Mouse (Mus musculus): ENCODE data around the gene Olfr1276. TPM values are rescaled to one million over a fixed set of nuclear protein-coding genes. Genes with fewer than 3 reads are reported as not detected.

The Olfr1276 gene
- polyA plus RNA-seq (2014; fragmentation: Illumina TruSeq; extraction: RNeasy Lipid Tissue Mini Kit (QIAGEN cat#74804); ENCODE audit: low read depth, low replicate concordance) = not detected

GRCm38 (mm10) chr2:111254216-111254615 lies at the start of gene Olfr1276:
Olfr1276 (plus strand) TSS chr2:111254516.

GRCm38 (mm10) chr2:111229502-111229901 lies 24.8 kb upstream of the Olfr1276 start, which contains the start of gene 4930430A15Rik:
4930430A15Rik (minus strand) TSS chr2:111229602.

GRCm38 (mm10) chr2:111235186-111235585 lies 19.1 kb upstream of the Olfr1276 start, which contains the start of gene Olfr1275:
Olfr1275 (minus strand) TSS chr2:111235286.

GRCm38 (mm10) chr2:111274006-111274405 lies 19.7 kb downstream of the Olfr1276 start, which contains the start of gene Olfr1277:
Olfr1277 (minus strand) TSS chr2:111274106.

GRCm38 (mm10) chr2:111289836-111290235 lies 35.5 kb downstream of the Olfr1276 start, which contains the start of gene Olfr1278:
Olfr1278 (plus strand) TSS chr2:111290136.

GRCm38 (mm10) chr2:111300374-111300773 lies 46.1 kb downstream of the Olfr1276 start, which contains the start of gene Olfr1279:
Olfr1279 (plus strand) TSS chr2:111300635.

Other genes with a start within 250 kb of the Olfr1276 start
- not detected for gene Gm13941, start 148.5 kb upstream of the Olfr1276 start, polyA plus RNA-seq (2014; fragmentation: Illumina TruSeq; extraction: RNeasy Lipid Tissue Mini Kit (QIAGEN cat#74804); ENCODE audit: low read depth, low replicate concordance)
- gene Gm15130, start 101.6 kb upstream of the Olfr1276 start, polyA plus RNA-seq (2014; fragmentation: Illumina TruSeq; extraction: RNeasy Lipid Tissue Mini Kit (QIAGEN cat#74804); ENCODE audit: low read depth, low replicate concordance) = not detected
- gene 4930430A15Rik, start 24.9 kb upstream of the Olfr1276 start, polyA plus RNA-seq (2014; fragmentation: Illumina TruSeq; extraction: RNeasy Lipid Tissue Mini Kit (QIAGEN cat#74804); ENCODE audit: low read depth, low replicate concordance) = not detected
- gene Olfr1275, start 19.2 kb upstream of the Olfr1276 start, polyA plus RNA-seq (2014; fragmentation: Illumina TruSeq; extraction: RNeasy Lipid Tissue Mini Kit (QIAGEN cat#74804); ENCODE audit: low read depth, low replicate concordance) = not detected
- gene Olfr1277, start 19.6 kb downstream of the Olfr1276 start, polyA plus RNA-seq (2014; fragmentation: Illumina TruSeq; extraction: RNeasy Lipid Tissue Mini Kit (QIAGEN cat#74804); ENCODE audit: low read depth, low replicate concordance) = not detected
- not detected for gene Olfr1278, start 35.6 kb downstream of the Olfr1276 start, polyA plus RNA-seq (2014; fragmentation: Illumina TruSeq; extraction: RNeasy Lipid Tissue Mini Kit (QIAGEN cat#74804); ENCODE audit: low read depth, low replicate concordance)
- gene Olfr1279, start 46.1 kb downstream of the Olfr1276 start, polyA plus RNA-seq (2014; fragmentation: Illumina TruSeq; extraction: RNeasy Lipid Tissue Mini Kit (QIAGEN cat#74804); ENCODE audit: low read depth, low replicate concordance) = not detected
- not detected for gene Olfr1280, start 59.5 kb downstream of the Olfr1276 start, polyA plus RNA-seq (2014; fragmentation: Illumina TruSeq; extraction: RNeasy Lipid Tissue Mini Kit (QIAGEN cat#74804); ENCODE audit: low read depth, low replicate concordance)
- not detected for gene Olfr1281, start 72.0 kb downstream of the Olfr1276 start, polyA plus RNA-seq (2014; fragmentation: Illumina TruSeq; extraction: RNeasy Lipid Tissue Mini Kit (QIAGEN cat#74804); ENCODE audit: low read depth, low replicate concordance)
- gene Olfr1282, start 81.6 kb downstream of the Olfr1276 start, polyA plus RNA-seq (2014; fragmentation: Illumina TruSeq; extraction: RNeasy Lipid Tissue Mini Kit (QIAGEN cat#74804); ENCODE audit: low read depth, low replicate concordance) = not detected
- not detected for gene Olfr1283, start 112.3 kb downstream of the Olfr1276 start, polyA plus RNA-seq (2014; fragmentation: Illumina TruSeq; extraction: RNeasy Lipid Tissue Mini Kit (QIAGEN cat#74804); ENCODE audit: low read depth, low replicate concordance)
- not detected for gene Olfr1284, start 121.0 kb downstream of the Olfr1276 start, polyA plus RNA-seq (2014; fragmentation: Illumina TruSeq; extraction: RNeasy Lipid Tissue Mini Kit (QIAGEN cat#74804); ENCODE audit: low read depth, low replicate concordance)
- not detected for gene Olfr1286, start 168.6 kb downstream of the Olfr1276 start, polyA plus RNA-seq (2014; fragmentation: Illumina TruSeq; extraction: RNeasy Lipid Tissue Mini Kit (QIAGEN cat#74804); ENCODE audit: low read depth, low replicate concordance)
- gene Olfr1287, start 194.6 kb downstream of the Olfr1276 start, polyA plus RNA-seq (2014; fragmentation: Illumina TruSeq; extraction: RNeasy Lipid Tissue Mini Kit (QIAGEN cat#74804); ENCODE audit: low read depth, low replicate concordance) = not detected
- not detected for gene Olfr1288, start 219.6 kb downstream of the Olfr1276 start, polyA plus RNA-seq (2014; fragmentation: Illumina TruSeq; extraction: RNeasy Lipid Tissue Mini Kit (QIAGEN cat#74804); ENCODE audit: low read depth, low replicate concordance)
- gene Olfr1289, start 226.3 kb downstream of the Olfr1276 start, polyA plus RNA-seq (2014; fragmentation: Illumina TruSeq; extraction: RNeasy Lipid Tissue Mini Kit (QIAGEN cat#74804); ENCODE audit: low read depth, low replicate concordance) = not detected
- gene Olfr1290, start 239.3 kb downstream of the Olfr1276 start, polyA plus RNA-seq (2014; fragmentation: Illumina TruSeq; extraction: RNeasy Lipid Tissue Mini Kit (QIAGEN cat#74804); ENCODE audit: low read depth, low replicate concordance) = not detected
- not detected for gene Olfr1291-ps1, start 242.7 kb downstream of the Olfr1276 start, polyA plus RNA-seq (2014; fragmentation: Illumina TruSeq; extraction: RNeasy Lipid Tissue Mini Kit (QIAGEN cat#74804); ENCODE audit: low read depth, low replicate concordance)

Measured in heart, adult 10 weeks (tissue).